Mouse (Mus musculus): Measurements from ENCODE around the gene Ppig.

- TF ChIP-seq CTCF (IDR thresholded peaks at IDR 0.05; ENCODE audit: low read depth, low read length) (no peak), POLR2A (IDR thresholded peaks at IDR 0.05; ENCODE audit: insufficient read depth, low read length) (no peak), EP300 (IDR thresholded peaks at IDR 0.05; ENCODE audit: insufficient read depth, low read depth, low read length) (no peak)
Observed at GRCm38 (mm10) chr2:69714126-69714525, 8.2 kb upstream of the Ppig start.

Measured in ES-Bruce4 (cell line).